Mouse (Mus musculus) stomach, postnatal 0 days (tissue): Measurements from ENCODE around the gene Magi1. TPM values are rescaled to one million over a fixed set of nuclear protein-coding genes. Genes with fewer than 3 reads are reported as not detected.
A peak's percentile ranks its signal among the peaks of the same experiment; 100 is the strongest.

Experiments used
- ATAC-seq: fragments of 200-750 bp; cut with Nextera tagmentation; 2 replicates; pipeline ENCODE4 v1.8.0; 2017; ENCODE audit not compliant: low FRiP score, low TSS enrichment
- DNase-seq: peaks from one replicate; pipeline ENCODE4 v3.0.0-alpha.2; 2016; ENCODE audit warnings: low spot score
- H3K27ac ChIP-seq: fragments of 300-500 bp; sonication (generic); replicated peaks from 2 replicates; pipeline ENCODE4 v1.5.1; 2014; ENCODE audit warnings: mild to moderate bottlenecking, control low read depth
- H3K27me3 ChIP-seq: fragments of 300-500 bp; sonication (generic); 2 replicates; pipeline ENCODE4 v1.6.1; 2014; ENCODE audit warnings: low read length; ENCODE audit not compliant: control insufficient read depth, insufficient read depth
- H3K36me3 ChIP-seq: fragments of 300-500 bp; sonication (generic); 2 replicates; pipeline ENCODE4 v1.6.1; 2014; ENCODE audit warnings: low read length, mixed read lengths; ENCODE audit not compliant: control insufficient read depth, insufficient read depth
- H3K4me1 ChIP-seq: fragments of 300-500 bp; sonication (generic); replicated peaks from 2 replicates; pipeline ENCODE4 v1.6.1; 2014; ENCODE audit warnings: antibody characterized with exemption; ENCODE audit not compliant: control insufficient read depth, insufficient read depth
- H3K4me2 ChIP-seq: fragments of 300-500 bp; sonication (generic); replicated peaks from 2 replicates; pipeline ENCODE4 v1.6.1; 2014; ENCODE audit warnings: low read depth, mild to moderate bottlenecking, control low read depth, moderate library complexity
- H3K4me3 ChIP-seq: fragments of 300-500 bp; sonication (generic); 2 replicates; pipeline ENCODE4 v1.5.1; 2014; ENCODE audit warnings: low read depth, low read length, control low read depth
- H3K9ac ChIP-seq: fragments of 300-500 bp; sonication (generic); 2 replicates; pipeline ENCODE4 v1.6.1; 2014; ENCODE audit warnings: mild to moderate bottlenecking, low read length, control low read depth, mixed read lengths
- H3K9me3 ChIP-seq: fragments of 300-500 bp; sonication (generic); 2 replicates; pipeline ENCODE4 v1.6.1; 2016; ENCODE audit warnings: low read length; ENCODE audit not compliant: control insufficient read depth
- CTCF ChIP-seq: IDR thresholded peaks from 2 replicates; pipeline ENCODE4 v1.5.1; 2016; ENCODE audit warnings: antibody characterized with exemption, low read depth, mild to moderate bottlenecking, moderate library complexity
- EP300 ChIP-seq: optimal IDR thresholded peaks from 2 replicates; pipeline ENCODE3; 2016; ENCODE audit warnings: antibody characterized with exemption
- WGBS: fragments of 180-500 bp; shearing (Covaris S2); extraction: QIAGEN DNeasy Blood & Tissue Kit; methylation state at CpG from one replicate; pipeline ENCODE4 v1.1.7; 2014; 5-methylcytosine and 5-hydroxymethylcytosine counted together
- polyA plus RNA-seq: library from polyadenylated mRNA; unstranded; fragments of >200 nt; fragmentation: Nextera tagmentation; extraction: Ambion mirVana; gene quantifications from 2 replicates; pipeline ENCODE4 v1.2.1, GENCODE M21; 2015

Magi1 gene
- polyA plus RNA-seq, 1 experiment from 2014 or later, result 4.4 TPM

GRCm38 (mm10) chr6:93715181-93716180 is 568.2 kb downstream of the Magi1 start:
- no peak for ATAC-seq
- no peaks in the 10 kb centered on the region for H3K9me3 ChIP-seq
- DNase-seq, result no peak
- H3K9ac ChIP-seq, result no peak overlapping the region
- peak overlapping the region; percentile 34; the same call in 1 of the 2 replicates for H3K4me2 ChIP-seq
- H3K36me3 ChIP-seq, result no peaks in the 10 kb centered on the region
- WGBS, result 52% methylated on average over 24 of the region's 24 CpGs
- no peaks in the 10 kb centered on the region; the same call in 1 of the 2 replicates for H3K4me1 ChIP-seq
- H3K27ac ChIP-seq, result no peak overlapping the region
- no peaks in the 10 kb centered on the region for H3K27me3 ChIP-seq
- no peak overlapping the region for H3K4me3 ChIP-seq
- TF ChIP-seq CTCF (no peak), EP300 (no peak)

DNA sequence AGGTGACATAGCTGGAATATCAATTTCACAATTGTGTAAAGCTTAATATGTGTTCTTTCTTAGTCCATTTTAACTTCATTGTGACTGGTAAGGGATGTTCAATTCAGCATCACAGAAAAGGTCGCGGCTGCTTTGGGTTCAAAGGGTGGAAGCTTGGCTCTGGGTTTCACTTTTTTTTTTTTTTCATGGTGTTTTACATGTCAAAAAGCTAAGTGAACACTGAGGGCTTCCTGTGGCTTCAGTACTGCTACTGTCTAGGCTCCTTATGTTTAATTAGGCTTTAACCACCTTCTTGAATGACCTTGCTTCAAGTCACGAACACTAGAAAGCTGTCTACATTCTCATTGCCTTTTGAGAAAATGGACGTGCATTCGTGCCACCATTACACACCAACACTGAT is 579.4 kb downstream of the Magi1 start:
- DNase-seq (no peak), ATAC-seq (no peak)
- TF ChIP-seq EP300, result no peak
- no peak for TF ChIP-seq CTCF
- no peaks in the 10 kb centered on the region for H3K27me3 ChIP-seq
- 87% methylated on average over 5 of the region's 5 CpGs for WGBS
- H3K9me3 ChIP-seq, result no peaks in the 10 kb centered on the region
- H3K9ac ChIP-seq, result no peak overlapping the region
- no peak overlapping the region for H3K4me3 ChIP-seq
- H3K27ac ChIP-seq, result no peak overlapping the region
- no peaks in the 10 kb centered on the region for H3K4me1 ChIP-seq
- H3K4me2 ChIP-seq, result no peak overlapping the region
- no peaks in the 10 kb centered on the region for H3K36me3 ChIP-seq

DNA sequence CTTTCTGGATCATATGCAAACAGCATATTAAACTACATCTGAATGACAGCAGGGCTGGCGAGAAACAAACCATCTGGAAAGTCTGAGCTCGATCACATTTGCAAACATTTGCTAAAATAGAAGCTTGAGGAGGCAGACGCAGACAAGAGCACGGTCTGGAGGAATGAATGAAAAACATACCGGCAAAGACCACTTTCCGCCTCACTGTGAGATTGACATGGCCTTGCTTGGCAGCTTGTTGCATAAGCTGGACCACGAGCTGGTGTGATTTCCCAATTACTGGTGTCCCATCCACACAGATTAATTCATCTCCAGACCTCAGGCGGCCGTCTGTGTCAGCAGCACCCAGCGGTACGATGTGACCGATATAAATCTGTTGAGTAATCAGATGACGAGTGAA is 584.3 kb downstream of the Magi1 start:
- Histone ChIP-seq H3K4me3 (no peak overlapping the region), H3K9ac (no peak overlapping the region), H3K27me3 (no peaks in the 10 kb centered on the region), H3K9me3 (no peaks in the 10 kb centered on the region), H3K27ac (no peak overlapping the region), H3K4me1 (no peaks in the 10 kb centered on the region), H3K36me3 (no peaks in the 10 kb centered on the region), H3K4me2 (no peak overlapping the region)
- DNase-seq (no peak), ATAC-seq (no peak)
- TF ChIP-seq CTCF (no peak), EP300 (no peak)
- 59% methylated on average over 13 of the region's 13 CpGs for WGBS

- Histone ChIP-seq H3K4me3 (no peak overlapping the region), H3K4me2 (no peak overlapping the region)
- TF ChIP-seq EP300, result no peak
- no peak for TF ChIP-seq CTCF
These were observed 585.8 kb downstream of the Magi1 start for GRCm38 (mm10) chr6:93697956-93698355.

DNA sequence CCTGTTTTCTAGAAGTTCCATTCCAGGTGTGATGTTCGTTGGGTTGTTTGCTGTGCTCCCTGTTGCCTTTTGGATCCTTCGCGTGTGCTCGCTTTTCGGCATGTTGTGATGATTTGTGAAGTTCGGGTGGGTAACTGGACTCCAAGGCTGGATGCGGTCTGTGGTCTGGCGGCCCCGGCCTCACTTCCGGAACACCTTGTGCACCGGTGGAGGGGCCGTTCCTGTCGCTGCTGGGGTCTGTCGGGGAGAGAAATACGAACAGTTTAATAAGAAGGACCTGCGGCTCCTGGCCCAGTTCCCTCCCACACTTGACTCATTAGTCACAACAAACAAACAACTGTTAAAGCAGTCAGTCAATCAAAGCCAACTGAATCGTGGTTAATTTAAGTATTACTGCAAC is 605.0 kb downstream of the Magi1 start:
- Histone ChIP-seq H3K27ac (no peak overlapping the region), H3K4me3 (no peak overlapping the region), H3K9ac (no peak overlapping the region), H3K27me3 (no peaks in the 10 kb centered on the region), H3K4me2 (no peak overlapping the region), H3K36me3 (peaks cover 3% of the 10 kb centered on the region; the same call in 1 of the 2 replicates), H3K4me1 (no peaks in the 10 kb centered on the region), H3K9me3 (no peaks in the 10 kb centered on the region)
- no peak for TF ChIP-seq CTCF
- TF ChIP-seq EP300, result no peak
- no peak for DNase-seq
- 77% methylated on average over 17 of the region's 17 CpGs for WGBS
- no peak for ATAC-seq

More at GRCm38 (mm10) chr6:93697956-93698355, 585.8 kb downstream of the Magi1 start:
- 47% methylated on average over 5 of the region's 5 CpGs for WGBS
- Histone ChIP-seq H3K36me3 (no peaks in the 10 kb centered on the region), H3K9ac (no peak overlapping the region), H3K4me1 (no peaks in the 10 kb centered on the region), H3K27ac (no peak overlapping the region), H3K9me3 (no peaks in the 10 kb centered on the region), H3K27me3 (no peaks in the 10 kb centered on the region)
- peak; percentile 35 for DNase-seq
- ATAC-seq, result no peak

- Histone ChIP-seq H3K4me2 (no peak overlapping the region), H3K4me3 (no peak overlapping the region), H3K27me3 (no peaks in the 10 kb centered on the region), H3K9ac (no peak overlapping the region), H3K27ac (no peak overlapping the region), H3K9me3 (no peaks in the 10 kb centered on the region), H3K4me1 (no peaks in the 10 kb centered on the region), H3K36me3 (no peaks in the 10 kb centered on the region)
- TF ChIP-seq EP300 (no peak), CTCF (no peak)
- DNase-seq (no peak), ATAC-seq (no peak)
- 54% methylated on average over 2 of the region's 2 CpGs for WGBS
These were observed 617.0 kb downstream of the Magi1 start for GRCm38 (mm10) chr6:93666731-93667130.
